Mouse (Mus musculus) heart, adult 8-10 months (tissue): ENCODE measurements around the gene Nme1. TPM values are rescaled to one million over a fixed set of nuclear protein-coding genes. Genes with fewer than 3 reads are reported as not detected.

ENCODE experiments used
- DNase-seq: peaks from one replicate; pipeline ENCODE4 v3.0.0; 2022; ENCODE audit warnings: low spot score
- total RNA-seq, 4 experiments: library from RNA; stranded (reverse); gene quantifications; 2 replicates each; pipeline ENCODE4 v1.2.4; 2022

The Nme1 gene
- 10 to 100 TPM in 3 of 4 experiments, 1 to 10 TPM in 1; 8.3 to 15.9 (median 12.6) TPM for total RNA-seq

GRCm38 (mm10) chr11:93968005-93968847, at the start of gene Nme1, which contains the start of gene Gm20390:
Gene Nme1, minus strand, starts transcription at chr11:93968521.
Gene Gm20390, minus strand, starts transcription at chr11:93968293.
- DNase-seq, result peak; percentile 99

GRCm38 (mm10) chr11:94003346-94003745, 35.0 kb upstream of the Nme1 start:
- no peak for DNase-seq

- no peak for DNase-seq
Observed at GRCm38 (mm10) chr11:93999276-93999675, 31.0 kb upstream of the Nme1 start.

DNA sequence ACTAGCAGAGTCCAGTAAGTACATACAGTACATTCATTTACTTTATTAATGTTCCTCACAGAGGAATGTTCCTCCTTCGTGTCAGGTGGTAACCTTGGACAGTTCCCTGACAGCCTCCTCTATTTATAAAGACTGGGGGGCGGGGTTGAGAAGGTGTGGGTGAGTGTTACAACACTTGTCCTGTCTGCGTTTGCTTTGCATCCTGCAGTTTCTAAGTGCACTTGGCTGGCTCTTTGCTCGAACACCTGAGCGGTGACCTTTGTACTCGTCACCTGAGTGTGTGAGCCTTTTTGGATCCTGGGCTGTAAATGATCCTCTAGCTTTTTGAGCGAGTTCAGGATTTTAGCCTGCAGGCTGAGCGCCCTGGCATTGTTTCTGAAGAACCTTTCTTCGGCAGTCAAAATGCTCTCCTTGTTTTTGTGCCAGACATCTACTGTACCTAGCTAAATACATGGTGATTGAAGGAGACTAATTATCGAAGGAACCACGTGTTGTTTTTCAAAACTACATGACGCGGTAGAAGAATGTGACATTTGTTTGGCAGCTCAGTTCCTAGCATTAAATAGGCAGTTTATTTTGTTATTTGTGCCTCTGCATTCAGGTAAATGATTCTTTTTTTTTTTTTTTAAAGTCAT, 28.9 kb upstream of the Nme1 start:
- peak; percentile 58 for DNase-seq

DNA sequence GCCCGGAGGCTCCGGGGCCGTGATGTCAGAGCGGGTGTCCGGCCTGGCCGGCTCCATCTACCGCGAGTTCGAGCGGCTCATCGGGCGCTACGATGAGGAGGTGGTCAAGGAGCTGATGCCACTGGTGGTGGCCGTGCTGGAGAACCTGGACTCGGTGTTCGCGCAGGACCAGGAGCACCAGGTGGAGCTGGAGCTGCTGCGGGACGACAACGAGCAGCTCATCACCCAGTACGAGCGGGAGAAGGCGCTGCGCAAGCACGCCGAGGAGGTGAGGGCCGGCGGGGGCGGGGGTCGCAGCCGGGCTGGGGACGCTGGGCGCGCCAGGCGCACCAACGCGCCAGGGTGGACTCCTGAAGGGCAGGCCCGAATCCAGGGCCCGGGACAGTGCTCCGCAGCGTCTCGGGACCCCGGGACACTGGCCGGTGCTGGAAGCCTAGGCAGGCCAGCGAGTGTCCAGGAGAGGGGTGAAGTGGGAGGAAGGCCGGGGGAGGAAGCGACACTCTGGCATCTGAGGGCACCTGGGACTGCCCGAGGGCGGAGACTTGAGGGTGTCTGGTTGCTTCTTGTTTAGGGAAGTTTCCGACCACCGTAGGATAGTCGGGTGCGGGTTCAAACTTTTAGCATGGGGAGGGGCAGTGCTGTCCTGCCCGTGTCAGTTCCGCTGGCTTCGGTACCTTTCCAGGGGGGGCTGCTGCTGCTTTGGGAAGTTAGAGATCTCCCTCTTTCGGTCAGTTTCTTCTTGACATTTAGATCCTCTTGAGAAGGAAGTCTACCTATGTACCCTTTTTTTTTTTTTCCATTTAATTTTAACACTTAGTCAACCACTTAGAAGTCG, 28.2 kb upstream of the Nme1 start:
- peak; percentile 42 for DNase-seq

- DNase-seq, result peak; percentile 91
Observed at GRCm38 (mm10) chr11:93995720-93996305, 27.5 kb upstream of the Nme1 start, which contains the start of gene Spag9. Gene Spag9, plus strand, starts transcription at chr11:93996091.

- DNase-seq, result peak; percentile 95
Observed at GRCm38 (mm10) chr11:93995111-93995719, 26.9 kb upstream of the Nme1 start.

GRCm38 (mm10) chr11:93994531-93994930, 26.2 kb upstream of the Nme1 start:
- DNase-seq, result peak; percentile 14

- DNase-seq, result peak; percentile 65
Observed at GRCm38 (mm10) chr11:93988328-93989062, 20.2 kb upstream of the Nme1 start.

DNA sequence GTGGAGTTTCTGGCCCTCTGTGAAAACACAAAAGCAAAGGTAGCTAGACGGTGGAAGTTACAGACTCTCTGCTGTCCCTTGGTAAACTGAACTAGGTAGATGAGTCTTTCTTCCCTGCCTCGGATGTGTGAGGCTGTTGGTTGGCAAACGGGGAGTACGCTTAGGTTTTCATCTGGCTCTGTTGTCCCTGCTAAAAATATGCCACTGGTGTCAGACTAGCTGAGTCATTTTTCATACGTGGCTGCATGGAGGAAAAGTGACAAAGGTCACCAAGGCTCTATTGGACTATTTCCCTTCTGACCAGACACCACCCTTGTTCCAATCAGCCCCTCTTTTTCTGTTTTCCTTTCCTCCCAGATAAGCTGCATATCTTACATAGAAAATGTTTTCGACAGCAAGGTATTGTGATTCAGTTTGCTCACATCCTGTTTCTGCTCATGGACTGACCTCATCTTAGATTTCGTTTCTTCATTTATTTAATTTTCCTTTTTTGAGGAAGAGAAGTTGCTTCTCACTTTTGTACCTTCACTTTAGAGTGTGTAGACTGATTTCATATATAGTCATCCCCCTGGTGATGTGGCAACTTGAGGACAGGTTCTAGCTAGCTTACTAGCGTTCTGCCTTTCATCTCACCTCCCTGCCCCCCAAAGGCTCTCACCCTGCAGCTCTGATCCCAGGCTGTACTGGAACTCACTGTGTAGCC, 19.5 kb upstream of the Nme1 start:
- peak; percentile 76 for DNase-seq

DNA sequence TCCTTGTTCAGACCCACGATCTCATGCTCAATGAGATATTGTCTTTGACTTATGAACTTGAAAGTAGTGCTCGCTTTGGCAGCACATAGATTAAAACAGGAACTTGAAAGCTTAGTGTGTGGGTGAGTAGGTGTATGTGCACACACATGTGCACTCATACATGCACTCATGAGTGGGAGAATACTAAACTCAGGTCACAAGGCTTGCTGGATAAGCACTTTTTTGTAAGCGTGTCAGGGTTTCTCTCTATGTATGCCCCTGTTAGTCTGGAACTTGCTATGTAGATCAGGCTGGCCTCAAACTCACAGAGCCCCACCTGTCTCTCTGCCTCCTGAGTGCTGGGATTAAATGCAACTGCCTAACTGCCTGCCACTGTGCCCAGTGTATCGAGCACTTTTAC, 18.7 kb upstream of the Nme1 start:
- no peak for DNase-seq

GRCm38 (mm10) chr11:93986298-93986697, 18.0 kb upstream of the Nme1 start:
- DNase-seq, result no peak

GRCm38 (mm10) chr11:93985265-93985664, 16.9 kb upstream of the Nme1 start:
- DNase-seq, result no peak

DNA sequence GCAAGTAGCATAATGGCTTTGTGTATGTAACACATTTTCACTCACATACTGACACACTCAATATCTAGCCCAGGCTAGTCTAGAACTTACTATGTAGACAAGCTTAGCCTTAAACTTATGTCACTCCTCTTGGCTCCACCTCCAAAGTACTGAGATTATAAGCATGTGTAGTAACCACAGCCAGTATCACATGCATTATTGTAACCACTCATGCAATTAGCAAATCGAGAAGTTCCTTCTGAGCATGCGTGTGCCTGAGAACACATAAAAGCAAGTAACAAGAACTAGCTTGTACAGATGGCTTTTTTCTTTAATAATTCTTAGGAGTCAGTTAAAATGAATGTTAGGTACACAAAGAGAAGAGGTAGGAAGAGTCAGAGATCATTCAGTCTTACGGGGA, 16.3 kb upstream of the Nme1 start:
- DNase-seq, result no peak

DNA sequence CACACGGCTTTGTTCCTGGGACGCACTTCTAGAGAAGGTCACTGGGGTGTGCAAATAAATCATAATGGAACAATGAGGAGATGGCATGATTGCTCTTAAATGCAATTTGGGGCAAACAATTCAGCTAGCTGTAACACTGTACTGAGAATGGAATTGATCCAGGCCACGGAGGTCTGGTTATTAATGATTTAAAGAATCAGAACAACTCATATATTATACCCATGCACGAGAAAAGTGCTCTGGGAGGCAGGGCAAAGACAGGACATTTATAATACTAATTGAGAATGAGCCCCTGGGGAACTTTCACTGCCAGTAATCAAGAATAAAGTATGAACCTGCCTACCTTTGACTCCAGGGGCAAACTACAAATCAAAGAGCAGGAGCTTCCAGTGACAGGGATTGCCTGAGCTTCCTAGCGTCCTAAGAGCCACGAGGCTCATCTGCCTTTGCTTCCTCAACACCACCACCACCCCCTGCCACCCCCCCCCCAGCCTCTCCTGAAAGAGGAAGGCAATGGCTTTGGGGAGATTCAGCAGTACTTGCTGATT, 11.3 kb upstream of the Nme1 start:
- DNase-seq, result no peak

DNA sequence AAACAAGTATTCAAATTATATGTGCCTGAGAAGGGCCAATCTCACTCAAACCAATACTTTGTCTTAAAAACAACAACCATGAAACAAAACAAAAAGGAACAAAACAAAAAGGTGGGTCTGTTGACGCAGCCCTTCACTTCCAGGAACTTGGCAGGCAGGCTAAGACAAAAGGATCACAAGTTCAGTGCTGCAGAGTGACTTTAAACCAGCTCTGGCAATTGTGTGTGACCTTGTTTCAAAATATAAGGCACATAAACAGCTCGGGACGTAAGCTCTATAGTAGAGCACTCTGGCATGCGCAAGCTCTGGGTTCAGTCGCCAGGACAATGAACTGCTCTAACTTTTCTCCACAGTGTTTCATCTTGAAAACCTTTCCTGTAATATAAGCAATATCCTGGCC, 4.6 kb upstream of the Nme1 start:
- no peak for DNase-seq

GRCm38 (mm10) chr11:93969799-93970198, 1.5 kb upstream of the Nme1 start:
- DNase-seq, result no peak

DNA sequence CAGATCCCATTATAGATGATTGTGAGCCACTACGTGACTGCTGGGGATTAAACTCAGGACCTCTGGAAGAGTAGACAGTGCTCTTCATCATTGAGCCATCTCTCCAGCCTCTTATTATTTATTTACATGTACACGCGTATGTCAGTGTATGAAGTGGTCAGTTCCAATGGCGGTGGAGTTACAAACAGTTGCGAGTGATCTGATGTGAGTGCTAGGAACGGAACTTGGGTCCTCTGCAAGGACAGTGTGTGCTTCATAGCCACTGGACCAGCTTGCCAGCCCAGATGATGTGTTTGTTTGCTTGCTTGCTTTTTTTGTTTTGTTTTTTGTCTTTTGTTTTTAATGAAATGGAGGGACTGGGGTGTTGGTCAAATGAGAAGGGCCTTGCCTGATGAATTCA, 850 bp upstream of the Nme1 start:
- no peak for DNase-seq

GRCm38 (mm10) chr11:93968848-93969128, 467 bp upstream of the Nme1 start:
- DNase-seq, result no peak

DNA sequence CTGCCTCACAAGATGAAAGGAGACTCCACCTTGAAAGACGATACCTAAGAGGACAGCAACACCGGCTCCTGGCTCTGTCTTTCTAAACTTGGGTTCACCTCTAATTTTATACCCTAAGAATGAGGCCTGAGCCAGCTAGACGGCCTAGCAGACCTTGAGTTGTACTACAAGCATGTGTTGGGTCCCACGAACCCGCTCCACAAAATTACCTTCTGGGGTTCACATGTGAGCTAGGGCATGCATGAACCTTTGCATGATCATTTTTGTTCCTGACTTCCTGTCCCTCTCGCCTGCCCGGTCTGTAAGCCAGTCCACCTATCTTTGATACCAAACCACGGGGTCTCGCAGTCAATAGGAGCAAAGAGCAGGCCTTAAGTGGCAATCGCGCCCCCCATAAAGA, 940 bp downstream of the Nme1 start:
- DNase-seq, result no peak
